Mouse (Mus musculus): ENCODE results near the gene Pip5k1a.

- TF ChIP-seq POLR2A (IDR thresholded peaks at IDR 0.05; ENCODE audit: borderline replicate concordance, extremely low read depth, low read depth, low read length), result no peak
- TF ChIP-seq CTCF (IDR thresholded peaks at IDR 0.05; ENCODE audit: insufficient read depth, low read length), result no peak
Observed at GRCm38 (mm10) chr3:95117751-95118150, 11.0 kb upstream of the Pip5k1a start.
